Mouse (Mus musculus) layer of hippocampus, adult 2 months (tissue): ENCODE data around the gene Tcf7l1. TPM values are rescaled to one million over a fixed set of nuclear protein-coding genes. Genes with fewer than 3 reads are reported as not detected.

Experiments
- DNase-seq, 2 experiments: peaks; one replicate each; pipeline ENCODE4 v3.0.0; 2022; ENCODE audit warnings: low spot score in 2 of 2
- H3K27ac ChIP-seq: fragments of 200-600 bp; 2 replicates; pipeline ENCODE4 v1.8.1; 2022
- H3K4me3 ChIP-seq: fragments of 200-600 bp; 2 replicates; pipeline ENCODE4 v1.8.1; 2022; ENCODE audit warnings: mild to moderate bottlenecking
- CTCF ChIP-seq: fragments of 200-600 bp; conservative IDR thresholded peaks from 2 replicates; pipeline ENCODE4 v1.8.1; 2022; ENCODE audit warnings: antibody characterized with exemption, mild to moderate bottlenecking, moderate library complexity
- total RNA-seq, 2 experiments: library from RNA; stranded (reverse); gene quantifications; 2 replicates each; pipeline ENCODE4 v1.2.3; 2021

Tcf7l1 gene
- total RNA-seq, 2 experiments from 2014 or later = 3.6 to 3.8 TPM

DNA sequence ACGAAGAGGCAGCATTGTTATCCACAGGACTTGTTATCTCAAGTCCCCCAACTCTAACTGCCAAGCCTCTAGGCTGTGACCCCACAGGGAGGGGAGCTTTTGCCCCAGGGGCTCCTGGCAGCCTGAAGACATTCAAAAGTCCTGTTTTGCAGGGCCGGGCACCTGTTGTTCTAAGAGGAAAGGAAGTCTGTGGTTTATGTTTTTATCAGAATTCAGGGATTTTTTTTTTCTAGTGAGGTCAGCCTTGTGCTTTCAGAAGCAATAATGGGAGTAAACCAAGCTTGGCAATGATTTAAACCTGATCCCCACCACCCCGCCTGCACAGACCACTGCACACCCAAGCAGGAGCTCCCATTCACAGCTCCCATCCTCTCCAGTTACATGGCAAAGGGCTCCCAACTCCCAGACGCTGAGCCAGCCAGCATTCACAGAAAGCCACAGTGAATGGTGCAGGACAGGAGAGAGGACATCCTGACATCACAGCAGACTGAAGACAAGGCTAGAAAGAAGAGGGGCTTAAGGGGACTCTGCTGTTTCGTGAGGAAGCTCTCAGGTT is 40.1 kb downstream of the Tcf7l1 start:
- Histone ChIP-seq H3K27ac (no peak overlapping the region), H3K4me3 (no peak overlapping the region)
- no peak for DNase-seq
- no peak for TF ChIP-seq CTCF

- Histone ChIP-seq H3K4me3 (no peak overlapping the region), H3K27ac (no peak overlapping the region)
- TF ChIP-seq CTCF = no peak
- DNase-seq = no peak
These were observed 40.6 kb downstream of the Tcf7l1 start for GRCm38 (mm10) chr6:72748421-72748820.

GRCm38 (mm10) chr6:72747814-72748213 is 41.2 kb downstream of the Tcf7l1 start:
- no peak overlapping the region for H3K27ac ChIP-seq
- no peak for TF ChIP-seq CTCF
- DNase-seq = no peak
- no peak overlapping the region for H3K4me3 ChIP-seq

GRCm38 (mm10) chr6:72747156-72747555 is 41.9 kb downstream of the Tcf7l1 start:
- no peak for TF ChIP-seq CTCF
- no peak for DNase-seq
- Histone ChIP-seq H3K4me3 (no peak overlapping the region), H3K27ac (no peak overlapping the region)

GRCm38 (mm10) chr6:72745781-72746180 is 43.3 kb downstream of the Tcf7l1 start:
- TF ChIP-seq CTCF = no peak
- H3K4me3 ChIP-seq = no peak overlapping the region
- no peak for DNase-seq
- no peak overlapping the region for H3K27ac ChIP-seq

GRCm38 (mm10) chr6:72744144-72744800 is 44.8 kb downstream of the Tcf7l1 start:
- TF ChIP-seq CTCF = no peak
- no peak for DNase-seq
- Histone ChIP-seq H3K27ac (no peak overlapping the region), H3K4me3 (no peak overlapping the region)

DNA sequence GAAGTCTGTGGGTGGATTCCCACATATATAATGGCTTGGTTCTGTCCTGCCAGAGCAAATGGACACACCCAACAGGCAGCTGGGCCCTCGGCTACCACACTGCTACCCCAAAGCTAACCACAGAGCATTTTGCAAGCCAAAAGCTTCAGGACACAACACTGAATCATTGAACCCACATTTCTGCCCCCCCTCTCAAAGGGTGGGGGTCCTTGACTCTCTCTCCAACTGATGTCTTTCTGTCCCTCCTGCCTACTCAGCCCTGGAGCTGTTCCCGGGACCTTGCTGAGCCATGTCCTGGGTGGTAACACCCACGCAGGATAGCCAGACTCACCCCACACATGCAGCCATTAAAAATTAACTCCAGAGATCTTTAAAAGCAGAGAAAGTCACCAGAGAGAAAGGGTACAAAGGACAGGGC is 45.4 kb downstream of the Tcf7l1 start:
- Histone ChIP-seq H3K4me3 (no peak overlapping the region), H3K27ac (no peak overlapping the region)
- DNase-seq = no peak
- TF ChIP-seq CTCF = no peak

- Histone ChIP-seq H3K27ac (no peak overlapping the region), H3K4me3 (no peak overlapping the region)
- DNase-seq = no peak
- no peak for TF ChIP-seq CTCF
These were observed 46.7 kb downstream of the Tcf7l1 start for GRCm38 (mm10) chr6:72742331-72742730.

- 0 out of 2 replicates have a peak, but pooled peaks have one; percentile 4 for TF ChIP-seq CTCF
- Histone ChIP-seq H3K27ac (no peak overlapping the region), H3K4me3 (no peak overlapping the region)
- DNase-seq = no peak
These were observed 48.2 kb downstream of the Tcf7l1 start for GRCm38 (mm10) chr6:72740596-72741421.

DNA sequence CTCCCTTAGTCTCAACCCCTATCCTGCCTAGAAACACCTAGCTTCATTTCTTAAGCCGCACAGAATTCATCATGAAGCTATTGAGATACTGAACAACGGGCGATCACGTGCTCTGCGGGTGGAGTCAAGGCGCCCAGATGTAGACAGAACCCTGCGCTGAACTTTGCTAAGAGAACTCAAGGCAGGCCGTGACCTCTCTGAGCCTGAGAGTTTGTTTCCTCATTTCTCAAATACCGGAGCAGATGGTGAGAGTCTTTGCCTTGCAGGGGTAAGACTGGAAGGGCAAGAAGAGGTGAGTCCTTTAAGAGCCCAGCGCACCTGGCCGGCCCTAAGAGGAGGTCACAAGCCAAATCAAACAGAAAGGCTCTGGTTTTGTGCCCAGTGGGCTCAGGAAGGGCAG is 52.2 kb downstream of the Tcf7l1 start:
- TF ChIP-seq CTCF = no peak
- Histone ChIP-seq H3K27ac (no peak overlapping the region), H3K4me3 (no peak overlapping the region)
- DNase-seq = no peak

- DNase-seq = no peak
- Histone ChIP-seq H3K4me3 (no peak overlapping the region), H3K27ac (no peak overlapping the region)
- TF ChIP-seq CTCF = no peak
These were observed 53.8 kb downstream of the Tcf7l1 start for GRCm38 (mm10) chr6:72735206-72735605.

- no peak for DNase-seq
- no peak overlapping the region for H3K4me3 ChIP-seq
- no peak overlapping the region for H3K27ac ChIP-seq
- TF ChIP-seq CTCF = no peak
These were observed 55.7 kb downstream of the Tcf7l1 start for GRCm38 (mm10) chr6:72733375-72733774.

DNA sequence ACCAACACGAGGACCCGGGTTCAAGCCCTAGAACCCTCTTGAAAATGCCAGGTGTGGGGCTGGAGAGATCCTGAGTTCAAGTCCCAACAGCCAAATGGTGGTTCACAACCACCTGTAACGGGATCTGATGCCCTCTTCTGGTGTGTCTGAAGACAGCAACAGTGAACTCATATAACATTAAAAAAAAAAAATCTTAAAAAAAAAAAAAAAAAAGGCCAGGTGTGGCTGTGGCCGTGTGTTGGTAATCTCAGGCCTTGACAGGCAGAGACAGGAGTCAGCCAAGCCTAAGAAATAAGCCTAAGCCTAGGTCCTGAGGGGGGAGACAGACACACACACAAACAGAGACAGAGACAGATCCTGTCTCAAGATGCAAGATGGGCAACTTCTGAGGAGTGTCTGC is 56.9 kb downstream of the Tcf7l1 start:
- TF ChIP-seq CTCF = no peak
- DNase-seq = no peak
- no peak overlapping the region for H3K4me3 ChIP-seq
- no peak overlapping the region for H3K27ac ChIP-seq

- Histone ChIP-seq H3K4me3 (no peak overlapping the region), H3K27ac (peak overlapping the region; percentile 32; the same call in 1 of the 2 replicates)
- peak; percentile 20 to 29 for DNase-seq
- TF ChIP-seq CTCF = no peak
These were observed 58.5 kb downstream of the Tcf7l1 start for GRCm38 (mm10) chr6:72730560-72730849.
